Mouse (Mus musculus): ENCODE data around the gene Nisch. TPM values are rescaled to one million over a fixed set of nuclear protein-coding genes. Genes with fewer than 3 reads are reported as not detected.

Nisch gene
- polyA plus RNA-seq, 1 experiment from 2014 or later, result 92.3 TPM

DNA sequence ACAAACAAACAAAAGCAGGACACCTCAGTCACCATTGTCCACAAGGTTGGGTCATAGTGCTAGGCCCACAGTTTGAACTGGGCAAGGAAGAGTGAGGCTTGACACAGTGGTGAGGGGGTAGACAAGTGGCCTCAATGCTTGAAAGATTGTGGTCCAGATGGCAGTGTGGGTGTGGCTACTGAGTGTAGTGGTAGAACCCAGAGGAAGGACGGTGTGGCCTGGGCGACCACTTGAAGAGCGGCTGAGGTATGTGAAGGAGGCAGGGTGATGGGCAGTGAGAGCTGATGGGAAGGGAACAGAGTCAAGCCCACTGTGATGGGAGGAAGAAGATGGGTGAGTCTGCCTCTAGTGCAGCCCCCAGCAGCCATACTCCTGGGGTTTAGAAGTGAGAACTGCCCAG is 2.1 kb downstream of the Nisch start:
- no peaks in the 10 kb centered on the region for H3K9me3 ChIP-seq (replicated peaks)
- no peak overlapping the region for H3K4me3 ChIP-seq (replicated peaks)
- H3K36me3 ChIP-seq (replicated peaks), result no peaks in the 10 kb centered on the region
- H3K4me1 ChIP-seq (replicated peaks), result peaks cover 38% of the 10 kb centered on the region
- H3K27me3 ChIP-seq, result no peaks in the 10 kb centered on the region; the same call in 1 of the 2 replicates
- WGBS (ENCODE audit: insufficient replicate concordance), result 49% methylated on average over 3 of the region's 3 CpGs
- no peak overlapping the region; the same call in 1 of the 2 replicates for H3K27ac ChIP-seq (replicated peaks)
- no peak overlapping the region for H3K4me2 ChIP-seq
- ATAC-seq (ENCODE audit: insufficient read depth), result no peak
- no peak overlapping the region for H3K9ac ChIP-seq

GRCm38 (mm10) chr14:31213868-31214267 is 2.9 kb downstream of the Nisch start:
- WGBS (ENCODE audit: insufficient replicate concordance), result 56% methylated on average over 8 of the region's 8 CpGs
- no peak; the same call in 1 of the 2 replicates for ATAC-seq (ENCODE audit: insufficient read depth)
- H3K9me3 ChIP-seq (replicated peaks), result no peaks in the 10 kb centered on the region
- H3K27me3 ChIP-seq, result no peaks in the 10 kb centered on the region; the same call in 1 of the 2 replicates
- H3K4me1 ChIP-seq (replicated peaks), result peaks cover 45% of the 10 kb centered on the region
- H3K9ac ChIP-seq, result no peak overlapping the region
- H3K4me2 ChIP-seq, result no peak overlapping the region
- H3K4me3 ChIP-seq (replicated peaks), result no peak overlapping the region
- peak overlapping the region; percentile 45 for H3K27ac ChIP-seq (replicated peaks)
- no peaks in the 10 kb centered on the region for H3K36me3 ChIP-seq (replicated peaks)

GRCm38 (mm10) chr14:31212499-31212898 is 4.2 kb downstream of the Nisch start:
- no peak overlapping the region for H3K4me2 ChIP-seq

DNA sequence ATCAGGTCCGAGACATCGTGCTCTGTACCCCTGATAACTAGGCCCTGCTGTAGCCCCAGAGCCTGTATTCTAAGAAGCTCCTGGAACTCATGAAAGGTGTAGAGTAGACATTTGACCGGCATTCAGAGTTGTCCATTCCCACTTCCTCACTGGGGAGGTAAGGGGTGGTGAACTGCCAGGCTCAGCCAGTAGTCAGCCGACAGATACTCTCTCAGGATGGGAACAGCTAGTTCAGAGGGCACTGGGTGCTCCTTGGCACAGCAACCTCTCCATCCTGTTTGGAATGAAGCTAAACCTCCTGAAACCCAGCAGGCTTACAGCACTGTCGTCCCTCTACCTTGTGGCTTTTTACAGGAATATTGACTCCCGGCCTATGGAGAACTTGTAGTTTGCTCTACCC is 4.9 kb downstream of the Nisch start:
- no peaks in the 10 kb centered on the region for H3K9me3 ChIP-seq (replicated peaks)
- WGBS (ENCODE audit: insufficient replicate concordance), result 68% methylated on average over 6 of the region's 6 CpGs
- H3K4me2 ChIP-seq, result no peak overlapping the region
- 0 out of 2 replicates have a peak, but pooled peaks cover 3% of the 10 kb centered on the region for H3K27me3 ChIP-seq
- H3K9ac ChIP-seq, result no peak overlapping the region
- H3K4me1 ChIP-seq (replicated peaks), result peaks cover 56% of the 10 kb centered on the region
- H3K36me3 ChIP-seq (replicated peaks), result no peaks in the 10 kb centered on the region
- H3K27ac ChIP-seq (replicated peaks), result no peak overlapping the region
- ATAC-seq (ENCODE audit: insufficient read depth), result no peak
- no peak overlapping the region for H3K4me3 ChIP-seq (replicated peaks)

More at GRCm38 (mm10) chr14:31212499-31212898, 4.2 kb downstream of the Nisch start:
- no peak overlapping the region for H3K4me3 ChIP-seq (replicated peaks)
- 68% methylated on average over 3 of the region's 3 CpGs for WGBS (ENCODE audit: insufficient replicate concordance)
- 0 out of 2 replicates have a peak, but pooled peaks cover 3% of the 10 kb centered on the region for H3K27me3 ChIP-seq
- no peaks in the 10 kb centered on the region for H3K9me3 ChIP-seq (replicated peaks)
- H3K27ac ChIP-seq (replicated peaks), result no peak overlapping the region
- no peak overlapping the region for H3K9ac ChIP-seq
- ATAC-seq (ENCODE audit: insufficient read depth), result no peak
- peaks cover 53% of the 10 kb centered on the region for H3K4me1 ChIP-seq (replicated peaks)
- no peaks in the 10 kb centered on the region for H3K36me3 ChIP-seq (replicated peaks)

- no peaks in the 10 kb centered on the region for H3K9me3 ChIP-seq (replicated peaks)
- H3K27me3 ChIP-seq, result 0 out of 2 replicates have a peak, but pooled peaks cover 3% of the 10 kb centered on the region
- H3K4me2 ChIP-seq, result peak overlapping the region; percentile 91
- peak overlapping the region; percentile 14; the same call in 1 of the 2 replicates for H3K27ac ChIP-seq (replicated peaks)
- H3K36me3 ChIP-seq (replicated peaks), result peaks cover 5% of the 10 kb centered on the region; the same call in 1 of the 2 replicates
- H3K4me1 ChIP-seq (replicated peaks), result peaks cover 62% of the 10 kb centered on the region
- 0 out of 2 replicates have a peak overlapping the region, but pooled peaks have one; percentile 2 for H3K4me3 ChIP-seq (replicated peaks)
- 49% methylated on average over 4 of the region's 4 CpGs for WGBS (ENCODE audit: insufficient replicate concordance)
- no peak for ATAC-seq (ENCODE audit: insufficient read depth)
- 0 out of 2 replicates have a peak overlapping the region, but pooled peaks have one; percentile 4 for H3K9ac ChIP-seq
Observed at GRCm38 (mm10) chr14:31209133-31209557, 7.6 kb downstream of the Nisch start.

DNA sequence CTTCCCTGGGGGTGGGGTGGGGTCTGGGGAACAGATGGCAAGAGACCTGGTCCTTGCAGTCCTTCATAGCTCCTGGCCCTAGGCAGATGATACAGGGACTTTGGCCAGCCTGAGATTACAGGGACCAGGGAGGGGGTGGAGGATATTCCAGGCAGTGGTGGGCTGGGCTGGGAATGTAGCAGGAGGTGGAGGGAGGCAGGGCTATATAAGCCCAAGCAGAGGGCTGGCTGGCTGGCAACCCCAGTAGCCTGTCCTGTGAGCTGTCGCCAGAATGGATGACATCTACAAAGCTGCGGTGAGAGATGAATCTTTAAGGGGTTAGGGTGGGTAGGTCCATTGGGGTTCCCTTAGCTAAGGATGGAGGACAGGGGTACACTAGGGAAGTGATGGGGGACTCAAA is 8.7 kb downstream of the Nisch start, which contains the start of gene Tnnc1:
Tnnc1 (plus strand) TSS at position 229 of the 400 bp plus-strand sequence.
- ATAC-seq (ENCODE audit: insufficient read depth), result no peak
- H3K36me3 ChIP-seq (replicated peaks), result peaks cover 14% of the 10 kb centered on the region
- peak within 1 kb of the TSS; percentile 88 for H3K27ac ChIP-seq (replicated peaks)
- WGBS (ENCODE audit: insufficient replicate concordance), result 66% methylated on average over 2 of the region's 2 CpGs
- H3K4me2 ChIP-seq, result peak within 1 kb of the TSS; percentile 91
- peak within 1 kb of the TSS; percentile 87 for H3K9ac ChIP-seq
- H3K4me3 ChIP-seq (replicated peaks), result peak within 1 kb of the TSS; percentile 83
- no peaks in the 10 kb centered on the region for H3K9me3 ChIP-seq (replicated peaks)
- peaks cover 55% of the 10 kb centered on the region for H3K4me1 ChIP-seq (replicated peaks)
- 0 out of 2 replicates have a peak, but pooled peaks cover 3% of the 10 kb centered on the region for H3K27me3 ChIP-seq

GRCm38 (mm10) chr14:31207070-31207830 is 9.5 kb downstream of the Nisch start:
- H3K4me3 ChIP-seq (replicated peaks), result peak overlapping the region; percentile 83
- peak overlapping the region; percentile 91 for H3K4me2 ChIP-seq
- WGBS (ENCODE audit: insufficient replicate concordance), result 63% methylated on average over 13 of the region's 13 CpGs
- H3K36me3 ChIP-seq (replicated peaks), result peaks cover 23% of the 10 kb centered on the region
- peaks cover 55% of the 10 kb centered on the region for H3K4me1 ChIP-seq (replicated peaks)
- H3K27ac ChIP-seq (replicated peaks), result peak overlapping the region; percentile 88
- H3K9me3 ChIP-seq (replicated peaks), result no peaks in the 10 kb centered on the region
- 0 out of 2 replicates have a peak, but pooled peaks cover 3% of the 10 kb centered on the region for H3K27me3 ChIP-seq
- ATAC-seq (ENCODE audit: insufficient read depth), result peak; percentile 65
- peak overlapping the region; percentile 87 for H3K9ac ChIP-seq

- H3K36me3 ChIP-seq (replicated peaks), result peaks cover 30% of the 10 kb centered on the region
- WGBS (ENCODE audit: insufficient replicate concordance), result under 1% methylated on average over 47 of the region's 48 CpGs
- peaks cover 56% of the 10 kb centered on the region for H3K4me1 ChIP-seq (replicated peaks)
Observed at GRCm38 (mm10) chr14:31206472-31206981, 10.2 kb downstream of the Nisch start.

DNA sequence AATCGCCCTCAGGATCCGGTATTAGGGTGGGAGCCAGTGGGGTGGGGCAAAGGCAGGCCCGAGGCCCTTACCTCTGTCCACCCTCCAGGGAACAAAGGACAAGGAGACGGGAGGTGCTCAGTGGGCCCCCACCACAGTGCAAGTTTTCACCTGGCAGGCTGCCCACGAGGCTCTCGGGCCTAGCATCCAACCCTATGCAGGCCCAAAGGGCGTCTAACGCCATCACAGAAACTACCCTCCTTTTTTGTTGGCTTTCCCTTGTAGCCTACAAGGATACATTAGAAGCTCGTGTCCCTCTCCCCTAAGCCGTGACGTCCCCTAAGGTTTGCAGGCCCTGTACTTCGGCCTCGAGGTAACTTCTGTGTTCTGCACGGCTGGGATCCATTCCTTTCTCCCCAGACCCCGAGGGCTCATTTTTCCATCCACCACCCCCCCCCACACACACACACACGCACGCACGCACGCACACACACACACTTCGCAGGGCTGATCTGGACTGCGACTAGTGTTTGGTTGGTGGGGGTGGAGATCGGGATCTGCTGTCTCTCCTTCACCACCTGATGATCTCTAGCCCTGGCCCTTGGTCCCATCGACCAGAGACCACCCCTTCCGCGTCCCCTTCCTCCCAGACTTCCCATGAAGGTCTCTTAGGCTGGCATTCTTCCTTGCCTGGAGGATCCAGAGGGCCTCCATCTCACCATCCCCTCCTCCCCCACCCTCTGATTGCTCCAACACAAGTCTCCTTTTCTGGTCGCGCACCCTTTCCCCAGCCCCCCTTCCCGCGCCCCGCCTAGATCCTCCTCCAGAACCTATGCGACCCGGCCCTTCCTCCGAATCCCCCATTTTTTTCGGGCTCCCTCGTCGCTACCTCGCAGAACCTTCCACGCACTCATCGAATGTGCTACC is 10.9 kb downstream of the Nisch start:
- peaks cover 55% of the 10 kb centered on the region for H3K4me1 ChIP-seq (replicated peaks)
- peak overlapping the region; percentile 88 for H3K27ac ChIP-seq (replicated peaks)
- no peaks in the 10 kb centered on the region for H3K9me3 ChIP-seq (replicated peaks)
- peaks cover 36% of the 10 kb centered on the region for H3K36me3 ChIP-seq (replicated peaks)
- ATAC-seq (ENCODE audit: insufficient read depth), result peak; percentile 30
- H3K9ac ChIP-seq, result peak overlapping the region; percentile 87
- peak overlapping the region; percentile 83 for H3K4me3 ChIP-seq (replicated peaks)
- WGBS (ENCODE audit: insufficient replicate concordance), result under 1% methylated on average over 39 of the region's 39 CpGs
- peak overlapping the region; percentile 91 for H3K4me2 ChIP-seq
- H3K27me3 ChIP-seq, result 0 out of 2 replicates have a peak, but pooled peaks cover 3% of the 10 kb centered on the region

More at GRCm38 (mm10) chr14:31206472-31206981, 10.2 kb downstream of the Nisch start:
- peak overlapping the region; percentile 88 for H3K27ac ChIP-seq (replicated peaks)
- H3K9me3 ChIP-seq (replicated peaks), result no peaks in the 10 kb centered on the region
- peak; percentile 73 for ATAC-seq (ENCODE audit: insufficient read depth)
- H3K27me3 ChIP-seq, result 0 out of 2 replicates have a peak, but pooled peaks cover 3% of the 10 kb centered on the region
- H3K4me2 ChIP-seq, result peak overlapping the region; percentile 91
- peak overlapping the region; percentile 83 for H3K4me3 ChIP-seq (replicated peaks)
- H3K9ac ChIP-seq, result peak overlapping the region; percentile 87

DNA sequence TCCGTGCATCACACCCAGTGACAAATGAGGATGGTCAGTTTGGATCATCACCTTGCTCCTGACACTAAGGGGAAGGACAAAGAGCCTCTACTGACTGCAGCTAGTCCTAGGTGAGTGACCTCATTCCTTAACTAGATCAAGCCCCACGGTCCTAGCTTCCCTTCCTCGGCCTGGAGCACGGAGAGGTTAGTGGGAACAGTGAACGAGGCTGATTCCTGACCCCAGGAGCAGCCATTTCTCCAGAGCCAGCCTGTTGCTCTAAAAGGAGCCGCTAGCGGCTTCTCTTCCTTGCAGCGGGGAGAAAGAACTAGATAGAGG is 11.5 kb downstream of the Nisch start:
- 14% methylated on average over 8 of the region's 8 CpGs for WGBS (ENCODE audit: insufficient replicate concordance)
- ATAC-seq (ENCODE audit: insufficient read depth), result no peak
- Histone ChIP-seq H3K9ac (peak overlapping the region; percentile 87), H3K4me2 (peak overlapping the region; percentile 91), H3K36me3 (replicated peaks) (peaks cover 41% of the 10 kb centered on the region), H3K27me3 (0 out of 2 replicates have a peak, but pooled peaks cover 3% of the 10 kb centered on the region), H3K4me1 (replicated peaks) (peaks cover 61% of the 10 kb centered on the region), H3K27ac (replicated peaks) (peak overlapping the region; percentile 88), H3K4me3 (replicated peaks) (peak overlapping the region; percentile 83), H3K9me3 (replicated peaks) (no peaks in the 10 kb centered on the region)
